Comparison of ENCODE assay signal across 9 mouse cellular contexts in genomic region chr9:46061696-46062425, GRCm38 (mm10). TPM values are rescaled to one million over a fixed set of nuclear protein-coding genes. Genes with fewer than 3 reads are reported as not detected.
A peak's percentile ranks its signal among the peaks of the same experiment; 100 is the strongest.
DNase-seq lines count a peak whose midpoint lies in the region; ATAC-seq and TF ChIP-seq lines count a peak whose summit lies in the region.
"Had no signal": no experiment of that assay in that cellular context is flagged by ENCODE, and none has a peak within 500 bp of the region (broad histone marks: within the 10 kb centered on the region; RNA-seq: fewer than 3 reads in every experiment).

No protein-coding gene starts in this region.

- no peak overlapping the region for H3K9ac ChIP-seq in lung, postnatal 0 days (replicated peaks; ENCODE audit: low read depth)
- no peak overlapping the region for H3K9ac ChIP-seq in liver, embryonic 11.5 days (ENCODE audit: low read depth, low read length)
- H3K9ac ChIP-seq: liver, embryonic 15.5 days had no signal

- 45% methylated on average over 9 of the region's 9 CpGs for WGBS in lung, postnatal 0 days
- 78% methylated on average over 9 of the region's 9 CpGs for WGBS in liver, embryonic 11.5 days
- WGBS in forebrain, embryonic 10.5 days = 90% methylated on average over 9 of the region's 9 CpGs

- TF ChIP-seq CTCF in lung, postnatal 0 days (IDR thresholded peaks at IDR 0.05) = no peak

- no peaks in the 10 kb centered on the region for H3K36me3 ChIP-seq in lung, postnatal 0 days (ENCODE audit: insufficient read depth, low read length)
- H3K36me3 ChIP-seq in liver, embryonic 11.5 days (ENCODE audit: control insufficient read depth, insufficient read depth, low read length) = no peaks in the 10 kb centered on the region
- H3K36me3 ChIP-seq in forebrain, embryonic 10.5 days (replicated peaks) = peaks cover 5% of the 10 kb centered on the region; the same call in 1 of the 2 replicates
- H3K36me3 ChIP-seq: liver, embryonic 15.5 days had no signal

- peak; percentile 70 for ATAC-seq in lung, postnatal 0 days
- ATAC-seq in liver, embryonic 11.5 days (replicated peaks; ENCODE audit: low FRiP score) = no peak

- no peaks in the 10 kb centered on the region for H3K27me3 ChIP-seq in lung, postnatal 0 days (replicated peaks; ENCODE audit: insufficient read depth, low read length)
- H3K27me3 ChIP-seq in liver, embryonic 11.5 days (replicated peaks; ENCODE audit: control insufficient read depth, insufficient read depth, low read length) = no peaks in the 10 kb centered on the region
- no peaks in the 10 kb centered on the region for H3K27me3 ChIP-seq in forebrain, embryonic 10.5 days (ENCODE audit: poor library complexity, severe bottlenecking)
- H3K27me3 ChIP-seq: liver, embryonic 15.5 days had no signal

- TF ChIP-seq EP300 in lung, postnatal 0 days (IDR thresholded peaks at IDR 0.05) = no peak

- peak; percentile 41 for DNase-seq in layer of hippocampus, adult 11-12 months (ENCODE audit: low spot score)
- DNase-seq in layer of hippocampus, adult 8-10 months (ENCODE audit: low spot score in 2 of 2) = no peak
- DNase-seq in adrenal gland, postnatal 36 days = peak; percentile 39 to 48
- DNase-seq in gonadal fat pad, adult 2 months (ENCODE audit: low read depth) = peak; percentile 92
- peak; percentile 84 for DNase-seq in lung, postnatal 0 days (ENCODE audit: low spot score)
- no peak for DNase-seq in ovary, postnatal 36 days (ENCODE audit: low spot score)
- DNase-seq in liver, embryonic 11.5 days (ENCODE audit: low spot score) = no peak
- no peak for DNase-seq in forebrain, embryonic 10.5 days (ENCODE audit: extremely low spot score, low spot score)

- no peak overlapping the region for H3K4me2 ChIP-seq in lung, postnatal 0 days (replicated peaks; ENCODE audit: low read depth, low read length)
- H3K4me2 ChIP-seq in liver, embryonic 11.5 days = no peak overlapping the region
- H3K4me2 ChIP-seq: liver, embryonic 15.5 days had no signal

- H3K4me3 ChIP-seq in lung, postnatal 0 days (ENCODE audit: low read depth, low read length) = no peak overlapping the region
- H3K4me3 ChIP-seq in liver, embryonic 11.5 days (ENCODE audit: low read depth, low read length) = no peak overlapping the region
- no peak overlapping the region for H3K4me3 ChIP-seq in forebrain, embryonic 10.5 days
- H3K4me3 ChIP-seq: liver, embryonic 15.5 days had no signal

- H3K4me1 ChIP-seq in lung, postnatal 0 days (ENCODE audit: insufficient read depth, low read depth, low read length) = peaks cover under 1% of the 10 kb centered on the region
- peaks cover 6% of the 10 kb centered on the region for H3K4me1 ChIP-seq in liver, embryonic 11.5 days (replicated peaks; ENCODE audit: control insufficient read depth, insufficient read depth, low read length)
- peaks cover 20% of the 10 kb centered on the region for H3K4me1 ChIP-seq in forebrain, embryonic 10.5 days

- no peaks in the 10 kb centered on the region for H3K9me3 ChIP-seq in lung, postnatal 0 days (ENCODE audit: low read length)
- no peaks in the 10 kb centered on the region for H3K9me3 ChIP-seq in liver, embryonic 11.5 days (ENCODE audit: control insufficient read depth, low read length)
- H3K9me3 ChIP-seq in forebrain, embryonic 10.5 days = no peaks in the 10 kb centered on the region
- H3K9me3 ChIP-seq: liver, embryonic 15.5 days had no signal

- H3K27ac ChIP-seq in lung, postnatal 0 days (ENCODE audit: low read length) = 0 out of 2 replicates have a peak overlapping the region, but pooled peaks have one; percentile 11
- no peak overlapping the region for H3K27ac ChIP-seq in liver, embryonic 11.5 days (ENCODE audit: low read depth, low read length)
- H3K27ac ChIP-seq in forebrain, embryonic 10.5 days = no peak overlapping the region
- H3K27ac ChIP-seq: liver, embryonic 15.5 days had no signal

RNA-seq across cellular contexts. Expression of gene Sik3, which starts 49.2 kb away (rescaled TPM):
- 100 to 1,000 TPM; 134 to 147 (median 140) TPM for total RNA-seq in layer of hippocampus, adult 8-10 months (2022)
- total RNA-seq in adrenal gland, postnatal 36 days (2021) = 10 to 100 TPM; 55.1 to 60.0 TPM
- 11.7 and 21.0 TPM in 2 replicates for polyA plus RNA-seq in gonadal fat pad, adult 2 months (2012; rRNA removed)
- polyA plus RNA-seq in lung, postnatal 0 days (2015; fragmentation: Nextera tagmentation; extraction: Ambion mirVana) = 8.9 and 9.3 TPM in 2 replicates
- 8.6 and 9.5 TPM in 2 replicates for polyA plus RNA-seq in liver, embryonic 11.5 days (2014; fragmentation: Nextera tagmentation; extraction: Ambion mirVana)
- polyA plus RNA-seq in forebrain, embryonic 10.5 days (2016; fragmentation: Nextera tagmentation; extraction: Ambion mirVana) = 4.4 and 5.6 TPM in 2 replicates

RNA-seq across cellular contexts. Expression of gene Pafah1b2, which starts 49.4 kb away (rescaled TPM):
- total RNA-seq in layer of hippocampus, adult 8-10 months (2022) = 100 to 1,000 TPM; 195 to 219 (median 207) TPM
- 100 to 1,000 TPM; 148 to 173 TPM for total RNA-seq in adrenal gland, postnatal 36 days (2021)
- polyA plus RNA-seq in gonadal fat pad, adult 2 months (2012; rRNA removed) = 30.7 and 31.7 TPM in 2 replicates
- polyA plus RNA-seq in lung, postnatal 0 days (2015; fragmentation: Nextera tagmentation; extraction: Ambion mirVana) = 82.8 and 84.6 TPM in 2 replicates
- polyA plus RNA-seq in liver, embryonic 11.5 days (2014; fragmentation: Nextera tagmentation; extraction: Ambion mirVana) = 137 and 154 TPM in 2 replicates
- polyA plus RNA-seq in forebrain, embryonic 10.5 days (2016; fragmentation: Nextera tagmentation; extraction: Ambion mirVana) = 279 and 288 TPM in 2 replicates

Comparison
In these comparisons a context has a peak if more than half of its experiments do, and no peak if none do; other contexts are left out.
1. DNase-seq: peak in layer of hippocampus, adult 11-12 months (single experiment), adrenal gland, postnatal 36 days (2 of 2), gonadal fat pad, adult 2 months (single experiment) and lung, postnatal 0 days (single experiment); none in layer of hippocampus, adult 8-10 months (0 of 2), ovary, postnatal 36 days (single experiment), liver, embryonic 11.5 days (single experiment) and forebrain, embryonic 10.5 days (single experiment).